ENCODE assay signal across 34 mouse cellular contexts in genomic region chr8:84925557-84925956, GRCm38 (mm10). TPM values are rescaled to one million over a fixed set of nuclear protein-coding genes. Genes with fewer than 3 reads are reported as not detected.
"Had no signal": no experiment of that assay in that cellular context is flagged by ENCODE, and none has a peak within 500 bp of the region (broad histone marks: within the 10 kb centered on the region; RNA-seq: fewer than 3 reads in every experiment).

No protein-coding gene starts in this region.

- ATAC-seq: hindbrain, postnatal 0 days; intestine, embryonic 16.5 days; liver, embryonic 12.5 days had no signal

- H3K9me3 ChIP-seq: heart, embryonic 12.5 days; hindbrain, embryonic 13.5 days; hindbrain, embryonic 15.5 days; kidney, embryonic 15.5 days; limb, embryonic 12.5 days; liver, embryonic 12.5 days had no signal

- H3K27ac ChIP-seq: gastrocnemius, adult 2 months; hindbrain, embryonic 13.5 days; hindbrain, embryonic 15.5 days; hindbrain, postnatal 0 days; kidney, embryonic 15.5 days; kidney, postnatal 0 days; limb, embryonic 12.5 days; liver, embryonic 12.5 days; liver, embryonic 14.5 days had no signal

- H3K36me3 ChIP-seq: heart, embryonic 12.5 days; kidney, embryonic 15.5 days; limb, embryonic 12.5 days; liver, embryonic 12.5 days had no signal

- H3K27me3 ChIP-seq: hindbrain, embryonic 15.5 days had no signal

- H3K9ac ChIP-seq: heart, embryonic 12.5 days; hindbrain, embryonic 13.5 days; hindbrain, embryonic 15.5 days; kidney, embryonic 15.5 days; limb, embryonic 12.5 days; liver, embryonic 12.5 days; liver, embryonic 14.5 days had no signal

- DNase-seq: gastrocnemius, adult 2 months; gastrocnemius, postnatal 10 days; gastrocnemius, postnatal 25 days; heart, adult 18-20 months; heart, postnatal 10 days; heart, postnatal 4 days; kidney, adult 11 months; kidney, adult 2 months; kidney, adult 9 months; kidney, postnatal 14 days; kidney, postnatal 36 days; layer of hippocampus, adult 9-11 months; layer of hippocampus, postnatal 36 days; left cerebral cortex, postnatal 4 days; liver had no signal

- H3K4me3 ChIP-seq: gastrocnemius, adult 2 months; heart, embryonic 12.5 days; hindbrain, embryonic 13.5 days; hindbrain, embryonic 15.5 days; kidney, embryonic 15.5 days; limb, embryonic 12.5 days; liver, embryonic 12.5 days had no signal

RNA-seq across cellular contexts. Expression of gene Mast1, which starts 11.6 kb away (rescaled TPM):
- total RNA-seq: gastrocnemius, postnatal 25 days had no signal

RNA-seq across cellular contexts. Expression of gene Rtbdn, which starts 21.2 kb away (rescaled TPM):
- total RNA-seq: gastrocnemius, adult 2 months; gastrocnemius, postnatal 10 days; gastrocnemius, postnatal 25 days; gastrocnemius, postnatal 4 days; heart, adult 18-20 months; heart, adult 8-10 months; heart, postnatal 10 days; heart, postnatal 25 days; heart, postnatal 4 days had no signal
- polyA plus RNA-seq: kidney, adult 2 months; large intestine, adult 2 months; limb, embryonic 14.5 days; liver, embryonic 14.5 days had no signal

RNA-seq across cellular contexts. Expression of gene Klf1, which starts 23.8 kb away (rescaled TPM):
- total RNA-seq: gastrocnemius, adult 2 months; gastrocnemius, postnatal 25 days; heart, adult 18-20 months; heart, adult 8-10 months; heart, postnatal 25 days; layer of hippocampus, postnatal 14 days; left cerebral cortex, adult 8-10 months; left cerebral cortex, postnatal 10 days; left cerebral cortex, postnatal 25 days had no signal
